Mouse (Mus musculus): ENCODE measurements around the gene Cradd. TPM values are rescaled to one million over a fixed set of nuclear protein-coding genes. Genes with fewer than 3 reads are reported as not detected.

The Cradd gene
- total and polyA plus RNA-seq, 3 experiments: 1.9 to 9.0 TPM; not detected in 1

GRCm38 (mm10) chr10:95332596-95332995 lies 8.7 kb upstream of the Cradd start:
- Histone ChIP-seq H3K4me1 (ENCODE audit: control insufficient read depth in 1 of 2, insufficient read depth in 2 of 2, low read length in 2 of 2) (peaks cover 4 to 6% of the 10 kb centered on the region in 2 experiments; a peak in 3 of 4 replicates), H3K4me3 (ENCODE audit: control insufficient read depth in 1 of 2, insufficient read depth in 1 of 2, low read depth in 2 of 2, low read length in 2 of 2) (no peak overlapping the region), H3K9ac (ENCODE audit: control insufficient read depth, low read depth, low read length, poor library complexity, severe bottlenecking) (no peak overlapping the region), H3K36me3 (ENCODE audit: control insufficient read depth in 1 of 2, insufficient read depth in 2 of 2, low read length in 2 of 2) (peaks cover 0 to 10% of the 10 kb centered on the region in 2 experiments; a peak in 2 of 4 replicates), H3K27ac (ENCODE audit: control insufficient read depth, low read depth, low read length) (no peak overlapping the region), H3K9me3 (replicated peaks; ENCODE audit: insufficient read depth, low read length) (no peaks in the 10 kb centered on the region), H3K27me3 (ENCODE audit: control insufficient read depth in 1 of 2, insufficient read depth in 2 of 2, low read length in 2 of 2) (no peaks in the 10 kb centered on the region; a peak in 1 of 4 replicates), H3K79me2 (ENCODE audit: control insufficient read depth, insufficient read depth, low read length, poor library complexity) (no peaks in the 10 kb centered on the region)
- DNase-seq (ENCODE audit: low read depth, low spot score): no peak
- TF ChIP-seq NRF1 (IDR thresholded peaks at IDR 0.05; ENCODE audit: insufficient read depth, low read depth, low read length, poor library complexity, severe bottlenecking) (no peak), POLR2AphosphoS2 (IDR thresholded peaks at IDR 0.05; ENCODE audit: low read length) (no peak), POLR2A (IDR thresholded peaks at IDR 0.05; ENCODE audit: control insufficient read depth in 1 of 2, insufficient read depth in 1 of 2, low read depth in 1 of 2, low read length in 2 of 2, poor library complexity in 1 of 2) (no peak), SMC3 (IDR thresholded peaks at IDR 0.05; ENCODE audit: low read depth, low read length) (no peak), UBTF (IDR thresholded peaks at IDR 0.05; ENCODE audit: borderline replicate concordance, insufficient read depth, low read depth, low read length) (no peak), MYC (IDR thresholded peaks at IDR 0.05; ENCODE audit: low read depth, low read length) (no peak)

DNA sequence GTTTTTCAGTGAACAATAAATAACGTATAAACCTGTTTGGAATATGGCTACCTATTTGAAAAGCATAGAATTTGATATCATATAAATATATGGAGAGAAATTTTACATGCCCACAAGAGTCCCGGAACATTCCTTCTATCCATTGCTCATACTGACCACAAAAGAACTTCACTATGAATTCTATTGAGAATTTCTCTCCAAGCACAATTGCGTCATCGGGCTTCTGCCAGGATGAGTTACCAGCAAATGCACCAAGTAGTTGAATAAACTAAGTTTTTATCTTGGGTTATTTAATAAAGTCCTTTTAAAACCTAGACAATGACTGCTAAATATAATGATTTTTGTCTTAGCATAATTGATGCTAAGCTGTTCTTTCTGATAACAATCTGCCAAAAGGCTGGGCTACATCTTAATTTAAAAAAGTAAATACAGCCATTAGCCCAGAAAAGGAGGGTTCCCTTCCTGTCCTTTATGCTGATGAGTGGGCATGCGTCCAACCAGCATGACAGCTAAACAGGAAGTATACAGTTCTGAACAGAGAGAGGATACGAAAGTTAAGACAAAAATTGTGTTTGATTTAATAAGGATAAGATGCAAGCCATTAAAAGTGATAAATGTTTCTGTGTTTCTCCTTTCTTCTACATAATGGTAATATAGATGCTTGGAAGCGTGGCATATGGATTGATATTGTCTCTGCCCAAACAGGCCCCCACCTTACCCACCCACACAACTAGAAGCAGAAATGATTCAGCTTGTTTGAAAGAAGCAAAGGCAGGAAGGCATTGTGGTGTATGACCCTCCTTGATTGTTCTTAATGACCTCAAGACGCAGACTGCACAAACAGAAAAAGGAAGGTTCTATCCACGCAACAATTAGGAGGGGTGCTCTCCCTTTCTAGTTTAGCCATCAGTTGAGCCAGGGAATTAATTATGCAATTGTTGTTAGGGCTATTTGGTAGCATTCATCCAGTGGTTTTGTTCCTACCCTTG lies 6.7 kb upstream of the Cradd start:
- peaks cover 0 to 10% of the 10 kb centered on the region in 2 experiments; a peak in 2 of 4 replicates for H3K36me3 ChIP-seq (ENCODE audit: control insufficient read depth in 1 of 2, insufficient read depth in 2 of 2, low read length in 2 of 2)
- no peaks in the 10 kb centered on the region for H3K79me2 ChIP-seq (ENCODE audit: control insufficient read depth, insufficient read depth, low read length, poor library complexity)
- no peak overlapping the region for H3K9ac ChIP-seq (ENCODE audit: control insufficient read depth, low read depth, low read length, poor library complexity, severe bottlenecking)
- TF ChIP-seq MAX (IDR thresholded peaks at IDR 0.05; ENCODE audit: low read length) (no peak), NELFE (IDR thresholded peaks at IDR 0.05; ENCODE audit: low read depth, low read length) (no peak), MYC (IDR thresholded peaks at IDR 0.05; ENCODE audit: low read depth, low read length) (0 out of 2 replicates have a peak, but pooled peaks have one; percentile 58), JUND (IDR thresholded peaks at IDR 0.05; ENCODE audit: low read depth, low read length) (no peak), ELF1 (IDR thresholded peaks at IDR 0.05; ENCODE audit: low read depth, low read length) (peak; percentile 41; the same call in 1 of the 2 replicates), ETS1 (IDR thresholded peaks at IDR 0.05; ENCODE audit: low read depth, low read length) (peak; percentile 40; the same call in 1 of the 2 replicates), MAZ (IDR thresholded peaks at IDR 0.05; ENCODE audit: low read depth, low read length) (no peak), GATA1 (IDR thresholded peaks at IDR 0.05; ENCODE audit: low read depth, low read length) (0 out of 2 replicates have a peak, but pooled peaks have one; percentile 5)
- H3K4me3 ChIP-seq (ENCODE audit: control insufficient read depth in 1 of 2, insufficient read depth in 1 of 2, low read depth in 2 of 2, low read length in 2 of 2): no peak overlapping the region
- no peaks in the 10 kb centered on the region; a peak in 1 of 4 replicates for H3K27me3 ChIP-seq (ENCODE audit: control insufficient read depth in 1 of 2, insufficient read depth in 2 of 2, low read length in 2 of 2)
- peaks cover 4 to 6% of the 10 kb centered on the region in 2 experiments; a peak in 3 of 4 replicates for H3K4me1 ChIP-seq (ENCODE audit: control insufficient read depth in 1 of 2, insufficient read depth in 2 of 2, low read length in 2 of 2)
- peak; percentile 88 for DNase-seq (ENCODE audit: low read depth, low spot score)
- H3K27ac ChIP-seq (ENCODE audit: control insufficient read depth, low read depth, low read length): peak overlapping the region; percentile 74
- no peaks in the 10 kb centered on the region for H3K9me3 ChIP-seq (replicated peaks; ENCODE audit: insufficient read depth, low read length)
